Comparison of ENCODE assay signal across 8 mouse cellular contexts in genomic region chr6:125165328-125165891, GRCm38 (mm10). TPM values are rescaled to one million over a fixed set of nuclear protein-coding genes. Genes with fewer than 3 reads are reported as not detected.
DNase-seq lines count a peak whose midpoint lies in the region; ATAC-seq lines count a peak whose summit lies in the region.

No protein-coding gene starts in this region.

- no peaks in the 10 kb centered on the region for H3K9me3 ChIP-seq in intestine, embryonic 14.5 days (ENCODE audit: control insufficient read depth, low read length)

- intact Hi-C loops in left cerebral cortex, postnatal 14 days (cut with DNase I) = no loop called here

- DNase-seq in adipocyte (ENCODE audit: low spot score) = peak; percentile 99
- peak; percentile 98 for DNase-seq in embryo, embryonic 10 days (ENCODE audit: low spot score)
- peak; percentile 94 for DNase-seq in gastrocnemius, postnatal 10 days
- DNase-seq in intestine, embryonic 14.5 days (ENCODE audit: low spot score) = peak; percentile 100
- DNase-seq in left cerebral cortex, postnatal 14 days (ENCODE audit: low spot score in 2 of 2) = peak; percentile 97 to 99
- peak; percentile 98 for DNase-seq in mesoderm, embryonic 11.5 days (ENCODE audit: low read depth, low spot score)
- peak; percentile 98 for DNase-seq in right cerebral cortex, postnatal 36 days (ENCODE audit: low spot score in 2 of 2)
- peak; percentile 97 for DNase-seq in yolk sac, embryonic 10.5 days (ENCODE audit: low spot score)

- H3K36me3 ChIP-seq in intestine, embryonic 14.5 days (ENCODE audit: control insufficient read depth, insufficient read depth, low read length) = peaks cover 63% of the 10 kb centered on the region

- under 1% methylated on average over 36 of the region's 36 CpGs for WGBS in intestine, embryonic 14.5 days

- peak overlapping the region; percentile 68 for H3K4me3 ChIP-seq in intestine, embryonic 14.5 days (ENCODE audit: low read depth, low read length)

- peaks cover 31% of the 10 kb centered on the region for H3K4me1 ChIP-seq in intestine, embryonic 14.5 days (replicated peaks; ENCODE audit: control insufficient read depth, insufficient read depth, low read length)

- no peaks in the 10 kb centered on the region for H3K27me3 ChIP-seq in intestine, embryonic 14.5 days (replicated peaks; ENCODE audit: control insufficient read depth, insufficient read depth, low read length)

- H3K27ac ChIP-seq in intestine, embryonic 14.5 days (ENCODE audit: low read depth) = peak overlapping the region; percentile 95

- peak overlapping the region; percentile 98 for H3K9ac ChIP-seq in intestine, embryonic 14.5 days (ENCODE audit: low read length)

- peak overlapping the region; percentile 74 for H3K4me2 ChIP-seq in intestine, embryonic 14.5 days (ENCODE audit: low read length)

- peak; percentile 88 for ATAC-seq in intestine, embryonic 14.5 days (replicated peaks; ENCODE audit: low FRiP score, low TSS enrichment, low read depth)

RNA-seq across cellular contexts. Expression of gene Gapdh, which starts 0.9 kb away (rescaled TPM):
- 1,000 to 10,000 TPM; 7,536 to 8,309 TPM for total RNA-seq in gastrocnemius, postnatal 10 days (2021)
- 2,406 and 2,408 TPM in 2 replicates for polyA plus RNA-seq in intestine, embryonic 14.5 days (2014; fragmentation: Nextera tagmentation; extraction: Ambion mirVana)
- total RNA-seq in left cerebral cortex, postnatal 14 days (2021) = 1,000 to 10,000 TPM; 2,273 to 2,303 TPM

RNA-seq across cellular contexts. Expression of gene Iffo1, which starts 20.4 kb away (rescaled TPM):
- total RNA-seq in gastrocnemius, postnatal 10 days (2021) = 10 to 100 TPM; 50.8 to 60.1 TPM
- 6.7 and 7.6 TPM in 2 replicates for polyA plus RNA-seq in intestine, embryonic 14.5 days (2014; fragmentation: Nextera tagmentation; extraction: Ambion mirVana)
- total RNA-seq in left cerebral cortex, postnatal 14 days (2021) = 10 to 100 TPM; 51.9 to 57.4 TPM

RNA-seq across cellular contexts. Expression of gene Ncapd2, which starts 26.1 kb away (rescaled TPM):
- total RNA-seq in gastrocnemius, postnatal 10 days (2021) = 10 to 100 TPM; 28.3 to 41.5 TPM
- polyA plus RNA-seq in intestine, embryonic 14.5 days (2014; fragmentation: Nextera tagmentation; extraction: Ambion mirVana) = 109 and 129 TPM in 2 replicates
- total RNA-seq in left cerebral cortex, postnatal 14 days (2021) = 10 to 100 TPM; 23.5 to 29.6 TPM

RNA-seq across cellular contexts. Expression of gene Mrpl51, which starts 26.2 kb away (rescaled TPM):
- 100 to 1,000 TPM; 212 to 236 TPM for total RNA-seq in gastrocnemius, postnatal 10 days (2021)
- polyA plus RNA-seq in intestine, embryonic 14.5 days (2014; fragmentation: Nextera tagmentation; extraction: Ambion mirVana) = 217 and 221 TPM in 2 replicates
- 10 to 100 TPM; 62.6 to 72.8 TPM for total RNA-seq in left cerebral cortex, postnatal 14 days (2021)

RNA-seq across cellular contexts. Expression of gene Nop2, which starts 33.7 kb away (rescaled TPM):
- 10 to 100 TPM; 16.0 to 21.1 TPM for total RNA-seq in gastrocnemius, postnatal 10 days (2021)
- polyA plus RNA-seq in intestine, embryonic 14.5 days (2014; fragmentation: Nextera tagmentation; extraction: Ambion mirVana) = 72.1 and 75.2 TPM in 2 replicates
- 10 to 100 TPM; 28.8 to 32.3 TPM for total RNA-seq in left cerebral cortex, postnatal 14 days (2021)

Comparison
In these comparisons a context has a peak if more than half of its experiments do, and no peak if none do; other contexts are left out.
1. Peak in every context shown above with its lines: DNase-seq, ATAC-seq, H3K4me3 ChIP-seq and H3K27ac ChIP-seq.